Mouse (Mus musculus) kidney, postnatal 14 days (tissue): Measurements from ENCODE around the gene Ehd4.

ENCODE experiments used
- DNase-seq: peaks from one replicate; pipeline ENCODE4 v3.0.0; 2022; ENCODE audit warnings: mixed read lengths

The Ehd4 gene

DNA sequence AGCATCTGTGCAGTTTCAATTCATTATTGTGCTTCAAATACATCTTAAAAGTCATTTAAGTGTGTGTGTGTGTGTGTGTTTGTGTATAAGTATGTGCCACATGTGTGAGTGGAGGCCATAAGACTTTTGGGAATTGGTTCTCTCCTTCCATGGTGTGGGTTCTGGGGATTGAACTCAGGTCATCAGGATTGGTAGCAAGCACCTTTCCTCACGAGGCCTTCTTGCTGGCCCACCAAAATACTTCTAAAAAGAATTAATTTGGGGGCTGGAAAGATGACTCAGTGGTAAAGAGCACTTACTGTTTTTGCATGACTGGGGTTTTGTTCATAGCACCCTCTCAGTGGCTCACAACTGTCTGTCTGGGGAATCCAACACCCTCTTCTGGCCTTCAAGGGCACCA is 12.7 kb downstream of the Ehd4 start:
- DNase-seq: no peak

DNA sequence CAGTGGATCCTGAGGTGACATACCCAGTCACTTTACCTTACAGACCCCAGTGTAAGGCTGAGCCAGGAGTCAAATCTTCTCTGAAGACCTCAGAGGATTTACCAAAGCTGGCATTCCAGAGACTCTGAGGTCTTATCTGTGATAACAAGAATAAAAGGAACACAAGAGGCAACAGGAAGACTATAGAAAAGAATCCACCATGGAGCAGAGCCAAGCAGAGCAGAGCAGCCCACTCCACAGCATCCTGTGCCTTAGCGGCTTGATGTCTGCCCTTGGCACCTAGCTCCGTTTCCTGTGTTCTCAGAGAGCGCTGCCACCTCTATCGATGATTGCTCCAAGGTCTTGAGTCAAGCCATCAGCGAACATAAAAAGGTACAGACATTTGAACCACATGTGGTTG is 14.1 kb downstream of the Ehd4 start:
- DNase-seq: peak; percentile 37

DNA sequence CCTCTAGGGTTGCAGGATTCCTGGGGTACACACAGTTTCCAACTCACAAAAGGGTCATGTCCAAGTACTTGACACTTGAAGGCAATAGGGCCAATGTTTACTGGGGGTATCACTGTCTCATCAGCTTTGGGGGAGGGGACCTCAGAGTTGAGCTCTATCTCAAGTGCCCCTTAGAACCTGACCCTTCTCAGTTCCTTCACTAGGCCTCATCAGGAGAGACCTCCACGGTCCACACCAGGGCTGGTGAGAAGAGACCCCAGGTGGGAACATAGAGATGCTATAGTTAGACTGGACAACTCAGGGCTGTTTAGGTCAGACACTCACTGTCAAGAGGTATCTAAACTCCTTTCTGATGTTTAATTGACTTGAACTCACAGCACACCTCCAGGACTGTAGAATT is 15.3 kb downstream of the Ehd4 start:
- DNase-seq: no peak

DNA sequence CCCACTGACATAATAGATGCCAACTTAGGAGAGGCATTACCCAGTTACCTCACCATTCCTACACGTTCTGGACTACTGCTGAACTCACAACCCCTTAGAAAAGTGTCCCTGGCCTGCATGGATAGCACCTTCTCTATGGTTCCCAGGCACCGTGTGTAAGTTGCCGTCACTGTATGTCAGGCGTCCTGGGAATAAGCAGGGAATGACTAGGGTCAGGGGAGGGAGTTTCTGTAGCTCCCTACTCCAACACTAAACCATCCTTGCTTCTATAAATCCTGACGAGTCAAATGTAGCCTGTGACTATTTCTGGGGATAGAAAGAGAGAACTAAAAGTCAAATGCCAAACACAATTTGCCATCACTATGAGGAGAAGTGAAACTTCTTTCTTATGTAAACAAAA is 17.1 kb downstream of the Ehd4 start:
- no peak for DNase-seq

DNA sequence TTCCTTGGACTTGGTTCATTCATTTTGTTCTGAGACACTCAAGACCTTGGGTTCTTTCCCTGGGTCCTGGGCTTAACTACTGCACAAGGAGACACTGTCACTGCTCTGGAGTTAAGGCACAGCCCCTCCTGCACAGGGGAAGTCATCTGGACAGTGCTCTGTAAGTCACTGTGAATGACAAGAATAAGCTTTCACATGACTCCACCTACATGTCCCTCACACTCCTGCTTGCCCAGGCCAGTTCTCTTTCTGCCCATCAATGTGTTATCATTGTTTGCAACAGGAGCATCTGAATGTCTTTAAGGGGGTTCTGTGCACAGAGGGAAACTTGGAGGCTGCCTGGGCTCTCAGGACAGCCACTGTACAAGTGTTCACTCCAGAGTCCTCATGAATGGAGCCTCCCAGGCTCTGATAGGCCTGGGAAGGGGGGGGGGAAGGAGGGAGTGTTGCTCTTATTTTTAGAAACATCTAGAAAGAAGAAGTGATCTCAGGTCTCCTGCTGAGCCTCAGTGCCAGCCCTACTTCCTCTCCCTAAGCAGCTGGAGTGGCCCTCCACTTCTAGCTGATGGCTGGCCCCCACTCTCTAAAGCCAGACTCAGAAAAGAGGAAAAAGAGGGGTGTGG is 19.8 kb downstream of the Ehd4 start:
- no peak for DNase-seq

DNA sequence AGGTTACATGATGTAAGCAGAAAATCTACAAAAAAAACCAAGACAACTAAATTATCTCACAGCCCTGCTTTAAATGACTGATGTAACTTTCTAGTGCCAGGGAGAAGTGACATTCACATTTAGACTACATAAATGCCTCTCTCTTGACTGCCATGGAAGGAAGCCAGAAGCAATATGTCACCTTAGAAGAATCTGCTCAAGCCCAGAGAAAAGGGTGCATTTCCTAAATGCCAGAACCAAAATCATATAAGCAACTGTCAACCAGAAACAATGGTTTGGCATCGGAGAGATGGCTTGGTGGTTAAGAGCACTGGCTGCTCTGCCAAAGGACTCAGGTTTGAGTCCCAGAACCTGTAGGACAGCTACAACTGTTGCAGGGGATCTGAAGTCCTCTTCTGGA is 22.5 kb downstream of the Ehd4 start:
- DNase-seq: no peak

DNA sequence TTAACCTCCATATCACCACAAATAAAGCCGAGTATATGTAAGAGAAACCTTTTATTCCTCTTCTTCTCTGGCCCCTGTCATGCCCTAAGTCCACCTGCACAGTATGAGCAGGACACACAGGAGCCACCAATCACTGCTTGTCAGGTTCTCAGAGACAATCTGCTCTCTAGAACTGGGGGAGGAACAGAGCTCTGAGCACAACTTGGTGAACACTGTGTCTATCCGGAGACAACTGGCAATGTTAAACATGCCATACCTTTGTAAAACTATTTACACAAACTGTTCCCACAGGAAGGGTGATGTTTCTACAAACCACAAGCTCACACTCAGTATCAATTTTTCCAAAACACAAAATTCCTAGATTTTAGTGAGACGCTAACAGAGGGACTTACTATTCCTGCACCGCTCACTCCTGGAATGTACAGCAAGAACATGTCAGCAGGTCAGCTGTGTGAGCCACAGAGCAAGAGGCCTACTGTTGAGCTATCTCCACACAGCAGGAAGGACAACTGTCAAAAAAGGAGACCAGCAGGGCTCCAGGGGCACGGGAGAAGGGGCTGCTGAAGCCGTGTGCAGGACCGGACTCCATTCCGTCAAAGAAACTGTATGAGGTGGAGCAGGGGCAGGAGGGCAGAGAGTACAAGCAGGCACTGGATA is 25.0 kb downstream of the Ehd4 start:
- DNase-seq: no peak

DNA sequence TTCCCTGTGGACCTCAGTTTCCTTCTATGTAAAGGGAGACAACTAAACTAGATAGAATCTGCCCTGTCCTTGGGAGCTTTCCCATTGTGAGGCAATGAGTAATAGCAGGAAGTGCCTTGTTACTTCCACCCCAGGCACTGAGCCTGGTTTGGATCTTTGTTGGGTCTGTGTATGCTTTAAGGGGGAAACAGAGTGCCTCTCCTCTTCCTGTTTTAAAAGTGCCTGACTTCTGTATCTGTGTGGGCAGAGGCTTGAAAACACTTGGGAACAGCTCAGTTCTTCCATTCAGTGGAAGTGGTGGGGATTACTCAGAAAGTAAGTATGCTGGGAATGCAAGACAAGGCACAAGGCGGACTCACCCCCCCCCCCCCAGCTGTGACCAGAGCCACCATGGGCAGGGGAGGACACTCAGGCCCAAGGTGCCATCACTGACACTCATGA is 25.8 kb downstream of the Ehd4 start:
- peak; percentile 68 for DNase-seq

DNA sequence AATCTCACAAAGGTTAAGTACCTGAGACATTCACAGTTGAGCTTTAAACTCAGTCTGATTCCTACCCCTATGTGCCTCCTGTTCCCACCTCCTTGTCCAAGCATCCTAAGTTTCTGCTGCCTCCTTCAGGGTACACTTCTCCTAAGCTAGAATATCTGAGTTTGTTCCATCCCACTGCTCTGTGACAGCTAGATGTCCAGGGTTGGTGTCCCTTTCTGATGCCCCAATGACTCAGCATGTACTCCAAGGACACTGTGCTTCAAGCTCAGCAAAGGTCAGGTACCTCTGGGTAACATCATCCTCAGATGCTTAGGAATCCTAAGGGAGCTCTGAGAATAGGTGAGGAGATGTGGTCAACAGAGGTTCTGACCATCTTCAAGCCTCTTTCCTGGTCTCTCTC is 26.4 kb downstream of the Ehd4 start:
- no peak for DNase-seq

DNA sequence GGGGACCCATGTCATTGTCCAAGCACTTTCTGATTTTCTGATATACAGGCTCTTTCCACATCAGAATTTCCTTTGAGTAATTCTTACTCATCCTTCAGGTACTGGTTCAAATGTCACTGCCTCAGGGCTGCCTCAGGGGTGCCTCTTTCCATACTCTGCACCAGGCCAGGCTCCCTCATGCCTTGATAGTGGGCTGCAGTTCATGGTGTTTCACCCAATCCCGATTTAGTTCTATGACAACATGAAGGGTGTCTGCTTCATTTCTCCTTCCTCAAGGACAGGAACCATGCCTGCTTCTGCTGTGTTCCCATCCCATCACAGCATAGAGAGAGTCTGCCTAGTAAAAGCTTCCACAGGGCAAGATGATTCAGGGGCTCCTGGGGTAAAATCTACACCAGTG is 27.5 kb downstream of the Ehd4 start:
- DNase-seq: no peak

DNA sequence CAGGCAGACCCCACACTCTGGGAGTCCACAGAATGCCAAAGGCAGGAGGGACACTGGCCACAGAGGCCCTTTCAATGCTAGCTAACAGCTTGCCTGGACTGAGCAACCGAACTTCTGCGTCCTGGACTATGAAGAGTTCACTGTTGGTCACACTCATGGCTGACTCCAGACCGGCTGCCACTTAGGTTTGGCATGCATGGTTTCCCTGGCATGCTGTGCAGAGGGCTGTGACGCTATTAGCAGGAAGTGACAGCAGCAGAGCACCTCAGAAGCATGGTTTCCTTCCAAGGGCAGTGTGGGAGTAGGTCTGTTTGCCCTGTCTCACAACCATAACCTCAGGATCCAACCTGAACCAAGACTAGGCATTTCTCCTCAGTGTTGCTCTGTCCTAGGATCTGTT is 28.0 kb downstream of the Ehd4 start:
- no peak for DNase-seq

DNA sequence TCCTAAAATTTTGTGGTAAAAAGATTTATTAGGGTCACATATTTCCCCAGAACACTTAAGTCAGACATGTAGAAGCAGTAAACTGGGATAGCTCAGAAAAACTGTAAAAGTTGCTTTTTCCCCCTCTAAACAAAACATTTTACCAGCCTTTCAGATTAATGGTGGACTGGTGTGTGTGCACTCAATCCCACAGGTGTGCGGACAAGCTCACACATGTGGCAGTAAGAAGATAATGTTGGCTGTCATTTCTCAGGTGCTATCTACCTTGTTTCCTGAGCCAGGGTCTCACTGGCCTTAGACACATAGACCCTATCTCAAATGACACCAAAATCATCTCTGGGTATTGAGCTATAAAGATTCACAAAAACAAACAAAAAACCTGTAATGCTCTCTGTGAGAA is 28.9 kb downstream of the Ehd4 start:
- no peak for DNase-seq

DNA sequence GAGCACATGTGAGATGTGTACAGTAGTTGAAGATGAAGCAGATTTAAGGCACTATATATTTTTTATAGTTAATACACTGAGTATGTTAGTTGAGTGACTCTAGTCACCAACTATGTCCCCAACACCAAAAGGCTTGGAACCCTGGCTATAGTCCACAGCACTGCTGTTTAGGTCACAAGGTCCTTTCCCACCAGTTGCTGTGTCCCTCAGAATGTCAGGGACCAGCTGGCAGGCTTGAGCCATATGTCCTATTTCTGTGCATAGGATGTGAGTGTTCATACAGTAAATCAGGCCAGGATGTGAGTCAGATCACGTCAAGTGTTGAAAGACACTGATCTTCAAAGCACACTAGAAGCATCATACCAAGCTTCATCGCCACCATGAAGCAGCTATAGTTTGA is 29.5 kb downstream of the Ehd4 start:
- DNase-seq: no peak

DNA sequence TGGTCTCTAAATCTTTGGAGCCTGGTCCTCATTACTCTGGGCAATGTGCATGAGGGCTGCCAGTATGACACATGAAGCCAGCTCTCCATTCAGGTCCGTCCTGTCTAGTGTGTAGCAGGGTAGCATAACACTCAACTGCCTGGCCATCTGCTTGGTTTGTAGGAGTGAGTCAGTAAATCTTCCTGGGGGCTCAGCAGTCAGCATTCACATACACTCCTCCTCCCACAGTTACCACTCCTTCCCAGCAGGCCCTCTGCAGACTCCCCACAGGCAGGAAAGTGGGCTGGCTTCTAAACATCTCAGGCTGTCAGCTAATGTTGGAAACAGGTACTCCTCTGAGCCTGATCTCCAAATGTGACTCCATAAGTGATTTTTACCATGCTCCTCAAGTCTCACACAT is 30.3 kb downstream of the Ehd4 start:
- DNase-seq: no peak

DNA sequence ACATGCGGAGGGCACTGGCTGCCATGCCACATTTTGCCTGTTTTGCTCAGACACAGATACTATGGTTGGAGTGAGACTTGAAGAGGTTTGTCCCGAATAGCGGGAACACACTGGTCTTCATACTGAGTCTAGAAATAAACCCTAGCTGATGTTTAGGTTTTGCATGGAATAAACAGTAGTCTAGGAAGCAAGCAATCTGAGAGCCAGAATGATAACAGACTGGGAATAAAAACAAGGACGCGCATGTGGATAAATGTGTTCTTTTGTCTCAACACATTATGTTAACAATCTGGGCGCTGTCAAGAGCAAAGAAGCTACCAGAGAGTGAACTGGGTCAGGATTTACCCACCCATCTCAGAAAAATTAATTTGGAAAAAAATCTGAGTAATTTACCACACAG is 31.4 kb downstream of the Ehd4 start:
- no peak for DNase-seq

DNA sequence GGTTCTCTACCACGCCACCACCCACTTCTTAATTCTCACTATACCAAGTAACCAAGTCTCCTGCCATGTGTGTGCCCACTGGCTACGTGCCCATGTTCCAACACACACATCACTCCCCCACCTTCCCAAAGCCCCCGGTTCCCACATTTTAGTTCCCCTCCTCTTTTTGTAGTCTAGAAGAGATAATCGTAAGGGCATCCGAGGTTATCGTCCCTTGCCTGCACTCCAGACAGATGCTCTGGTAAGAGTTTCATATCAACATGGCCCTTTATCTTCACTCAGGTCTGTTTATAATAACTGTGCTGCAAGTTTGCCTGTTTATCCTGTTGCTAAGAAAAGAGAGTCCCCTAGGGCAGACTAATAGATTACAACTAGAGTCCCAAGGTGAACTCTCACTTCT is 37.1 kb downstream of the Ehd4 start:
- no peak for DNase-seq

DNA sequence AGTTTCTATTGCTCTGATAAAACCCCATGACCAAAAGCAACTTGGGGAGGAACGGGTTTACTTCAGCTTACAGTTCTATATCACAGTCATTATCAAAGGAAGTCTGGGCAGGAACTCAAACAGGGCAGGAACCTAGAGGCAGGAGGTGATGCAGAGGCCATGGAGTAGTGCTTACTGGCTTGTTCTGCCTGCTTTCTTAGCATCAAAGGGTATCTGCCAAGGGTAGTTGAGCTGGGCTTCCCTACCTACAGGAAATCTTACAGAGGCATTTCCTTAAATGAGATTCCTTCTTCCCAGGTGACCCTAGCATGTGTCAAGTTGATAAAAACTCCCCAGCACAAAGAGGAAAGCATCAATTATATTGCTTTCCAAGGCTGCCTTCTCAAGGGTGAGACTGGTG is 38.0 kb downstream of the Ehd4 start:
- no peak for DNase-seq

DNA sequence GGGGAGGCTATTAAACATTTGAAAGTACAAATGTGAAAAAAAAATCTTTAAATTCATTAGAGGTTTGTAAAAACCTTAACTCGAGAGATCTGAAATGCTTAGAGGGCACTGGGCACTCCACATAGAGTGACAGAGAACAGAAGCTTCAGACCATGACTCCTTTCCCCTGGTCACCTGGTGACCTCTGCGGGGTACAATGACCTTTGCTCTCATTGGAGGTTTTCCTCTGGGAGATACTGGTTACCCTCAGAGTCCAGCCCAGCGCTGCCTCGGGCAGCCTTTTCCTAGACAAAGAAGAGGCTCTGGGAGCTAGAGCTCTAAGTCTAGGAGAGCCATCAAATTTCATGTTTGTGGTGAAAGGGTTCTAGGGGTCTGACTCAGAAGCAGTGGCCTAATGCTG is 39.4 kb downstream of the Ehd4 start:
- no peak for DNase-seq

DNA sequence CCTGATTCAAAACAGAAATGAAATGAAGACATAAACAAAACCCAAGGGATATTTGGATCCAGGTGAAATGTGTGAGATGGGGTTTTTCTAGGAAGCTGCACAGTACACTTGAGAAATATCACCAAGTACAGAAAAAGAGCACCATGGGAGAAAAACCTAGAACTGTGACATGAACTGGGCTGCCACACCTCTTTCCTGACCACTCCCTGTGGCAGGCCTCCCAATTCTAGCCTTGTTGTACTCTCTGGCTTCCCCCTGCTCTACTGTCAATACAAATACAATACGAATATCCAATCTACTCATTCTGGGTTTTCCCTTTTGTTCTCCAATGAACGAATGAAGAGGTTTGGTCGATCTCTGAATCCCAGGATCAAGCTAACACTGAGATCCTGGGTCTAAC is 40.4 kb downstream of the Ehd4 start:
- no peak for DNase-seq

DNA sequence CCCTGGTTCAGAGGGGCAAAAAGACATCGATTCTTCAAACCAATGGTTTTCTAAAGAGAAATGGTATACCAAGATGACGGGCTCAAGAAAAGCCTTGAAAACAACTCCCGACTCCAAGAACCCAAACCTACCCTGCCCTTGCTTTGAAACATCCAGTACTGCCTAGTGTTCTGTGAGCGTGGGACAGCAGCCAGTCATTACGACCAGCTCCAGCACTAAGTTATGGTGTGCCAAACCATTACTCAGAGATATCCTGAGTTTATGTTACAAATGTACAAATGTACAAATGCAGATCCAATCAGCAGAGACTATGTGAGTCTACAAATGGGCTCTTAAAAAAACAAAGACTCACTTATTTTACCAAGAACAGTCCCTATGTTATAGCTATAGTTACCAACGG is 40.9 kb downstream of the Ehd4 start:
- no peak for DNase-seq

DNA sequence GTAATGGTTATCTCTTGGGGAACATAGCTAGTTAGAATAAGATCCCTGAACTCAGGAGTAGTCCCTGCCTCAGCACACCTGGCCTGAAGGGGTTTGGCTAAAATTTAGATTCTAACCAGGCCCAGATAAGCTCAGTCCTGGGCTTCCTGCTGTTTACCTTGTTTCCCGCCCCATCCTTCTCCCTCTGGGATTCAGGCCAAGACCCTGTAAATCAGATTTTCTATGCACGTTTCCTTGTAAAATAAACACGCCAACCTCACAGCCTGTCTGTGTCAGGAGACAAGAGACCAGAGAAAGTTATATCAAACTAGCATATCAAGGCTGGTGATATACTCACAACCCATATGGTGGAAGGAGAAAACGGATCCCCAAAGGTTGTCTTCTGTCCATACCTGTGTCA is 42.8 kb downstream of the Ehd4 start:
- peak; percentile 52 for DNase-seq

DNA sequence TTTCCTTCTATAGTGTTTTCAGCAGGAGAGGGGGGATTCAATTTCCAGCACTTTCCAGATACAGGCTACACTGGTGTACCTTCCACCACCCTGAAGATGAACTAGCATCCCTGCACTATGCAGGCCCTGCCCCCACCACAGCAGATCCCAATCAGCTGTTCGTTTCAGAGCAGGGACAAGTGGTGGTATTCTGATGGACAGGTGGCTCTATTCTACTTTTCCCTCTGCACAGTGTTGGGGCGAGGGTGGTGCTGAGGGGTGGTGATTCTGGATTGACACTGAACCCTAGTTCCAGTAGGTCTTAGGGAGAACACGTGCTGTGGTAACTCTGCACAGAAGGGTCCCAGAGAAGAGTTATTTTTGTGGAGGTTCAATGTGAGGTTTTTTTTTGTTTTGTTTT is 43.2 kb downstream of the Ehd4 start:
- no peak for DNase-seq

DNA sequence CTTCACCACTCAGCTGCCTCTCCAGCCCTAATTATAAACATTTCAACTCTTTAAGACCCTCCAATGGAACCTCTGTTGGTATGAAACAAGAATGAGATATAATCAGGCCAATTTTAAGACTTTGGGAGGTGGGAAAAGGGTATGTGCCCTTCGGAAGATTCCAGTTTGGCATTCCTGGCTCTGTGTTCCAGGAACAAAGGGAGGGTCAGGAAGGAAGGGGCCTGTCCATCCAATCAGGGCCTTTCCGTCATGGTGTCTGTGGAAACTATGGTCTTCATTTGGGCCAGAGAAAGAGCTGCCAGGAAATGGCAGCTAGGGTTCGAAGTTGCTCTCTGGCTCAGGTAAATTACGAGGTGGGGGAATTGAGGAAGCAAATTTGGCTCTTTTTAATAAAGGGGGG is 46.3 kb downstream of the Ehd4 start:
- DNase-seq: no peak

DNA sequence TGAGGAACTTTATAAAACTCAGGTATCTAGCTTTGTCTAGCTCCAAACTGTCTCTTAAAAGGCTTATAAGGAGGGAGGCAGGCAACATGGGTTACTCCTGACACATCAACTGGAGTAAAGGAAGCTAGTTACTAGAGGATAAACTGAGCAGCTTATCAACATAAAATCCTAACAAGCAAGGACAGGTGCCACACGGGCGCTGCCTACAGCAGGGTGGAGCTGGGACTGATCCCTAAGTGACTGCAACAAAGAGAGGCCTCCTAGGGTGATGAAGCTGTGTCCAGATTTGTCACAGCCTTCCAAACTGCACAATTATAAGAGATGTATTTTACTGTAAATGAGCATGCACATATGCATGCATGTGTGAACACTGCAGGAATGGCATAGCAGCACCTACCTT is 47.0 kb downstream of the Ehd4 start:
- no peak for DNase-seq

DNA sequence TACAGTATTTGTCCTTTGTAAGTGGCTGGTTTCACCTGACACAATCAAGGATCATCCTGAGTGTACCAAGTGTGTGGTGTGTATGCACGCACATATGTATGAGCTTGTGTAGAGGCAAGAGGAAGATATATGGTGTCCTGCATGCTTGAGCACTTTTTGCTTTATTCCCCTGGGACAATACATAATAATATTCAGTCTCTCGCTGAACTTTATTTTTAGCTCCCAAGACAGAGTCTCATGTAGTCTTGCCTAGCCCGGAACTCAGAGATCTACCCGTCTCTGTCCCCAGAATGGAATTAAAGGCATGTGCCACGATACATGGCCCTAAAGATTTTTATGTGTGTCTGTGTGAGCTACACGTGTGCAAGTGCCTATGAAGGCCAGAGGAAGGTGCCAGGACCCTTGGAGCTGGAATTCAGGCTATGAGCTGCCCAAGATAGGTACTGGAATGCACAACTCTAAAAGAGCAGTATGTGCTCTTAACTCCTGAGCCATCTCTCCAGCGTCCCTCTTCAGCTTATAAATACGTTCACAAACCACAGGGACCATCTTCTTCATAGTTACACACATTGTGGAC is 47.9 kb downstream of the Ehd4 start:
- no peak for DNase-seq
